Mouse (Mus musculus) cerebellum, adult 9-10 months (tissue): ENCODE data around the gene Wiz.

Experiments used
- DNase-seq: peaks from one replicate; pipeline ENCODE4 v3.0.0; 2022

The Wiz gene

DNA sequence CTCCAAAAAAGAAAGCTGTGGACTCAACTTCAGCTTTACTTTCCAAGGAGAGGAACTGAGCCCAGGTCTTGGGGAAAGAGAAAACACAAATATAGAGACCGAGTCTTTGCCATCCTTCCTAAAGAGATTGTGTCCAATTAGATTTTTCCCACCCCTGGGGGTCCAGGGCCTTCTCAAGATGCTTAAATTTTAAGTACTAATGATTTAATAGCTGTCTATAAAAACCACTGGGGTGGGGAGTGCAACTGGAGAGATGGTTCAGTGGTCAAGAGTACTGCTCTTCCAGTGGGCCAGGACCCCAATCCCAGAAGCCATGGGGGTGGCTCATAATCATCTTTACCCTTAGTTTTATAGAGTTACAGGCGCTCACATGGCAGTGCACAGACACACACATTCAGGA is 40.8 kb downstream of the Wiz start:
- no peak for DNase-seq

DNA sequence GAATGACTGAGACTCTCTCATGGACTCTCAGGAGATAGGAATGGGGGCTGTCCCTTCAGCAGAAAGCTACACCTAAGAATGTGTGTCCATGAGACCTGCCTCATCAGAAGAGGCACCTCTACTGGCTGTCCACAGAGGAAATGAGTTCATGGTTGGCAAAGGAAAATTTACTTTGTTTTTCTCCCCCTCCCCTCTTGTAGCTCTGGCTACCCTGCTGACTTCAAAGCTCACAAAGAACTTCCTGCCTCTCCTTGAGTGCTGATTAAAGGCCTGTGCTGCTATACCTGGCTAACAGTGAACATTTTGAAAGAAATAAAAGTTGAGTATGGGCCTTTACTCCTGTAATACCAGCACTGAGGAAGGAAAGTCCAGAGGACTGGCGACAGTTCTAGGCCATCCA is 48.1 kb downstream of the Wiz start:
- DNase-seq: no peak

DNA sequence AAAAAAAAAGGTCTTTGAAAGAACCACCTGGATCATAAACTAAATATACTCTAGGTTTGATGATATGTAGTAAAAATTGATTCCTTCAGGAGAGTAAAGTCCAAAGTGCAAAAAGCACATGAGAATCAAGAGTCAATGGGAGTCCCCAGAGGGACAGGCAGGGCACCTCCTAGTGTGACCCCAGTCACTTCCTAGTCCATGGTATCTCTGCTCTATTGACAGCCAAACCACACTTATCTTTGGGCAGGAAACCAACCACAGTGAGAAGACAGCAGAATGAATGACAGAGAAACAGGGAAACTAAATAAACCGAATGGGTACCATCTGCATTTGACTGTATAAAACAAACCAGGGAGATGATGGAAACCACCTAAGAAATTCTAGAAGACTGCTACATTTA is 49.1 kb downstream of the Wiz start:
- no peak for DNase-seq

DNA sequence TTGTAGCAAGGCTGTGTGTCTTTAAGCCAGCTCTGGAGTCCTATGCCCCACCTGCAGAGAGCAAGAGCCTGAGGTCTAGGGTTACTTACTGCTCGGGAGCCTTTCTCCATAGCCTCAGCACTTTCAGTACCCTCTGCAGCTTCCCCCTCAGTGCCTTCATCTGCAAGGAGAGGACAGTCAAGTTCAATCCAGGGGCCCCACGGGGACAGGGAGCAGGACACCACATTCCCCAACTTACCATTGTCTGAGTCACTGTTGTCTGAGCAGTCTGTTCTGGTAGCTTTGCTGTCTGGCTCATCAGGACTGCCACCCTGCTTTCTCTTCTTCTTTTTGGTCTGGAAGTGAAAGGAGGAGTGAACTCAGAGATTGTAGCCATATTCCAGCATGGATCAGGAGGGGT is 53.4 kb downstream of the Wiz start:
- DNase-seq: no peak

DNA sequence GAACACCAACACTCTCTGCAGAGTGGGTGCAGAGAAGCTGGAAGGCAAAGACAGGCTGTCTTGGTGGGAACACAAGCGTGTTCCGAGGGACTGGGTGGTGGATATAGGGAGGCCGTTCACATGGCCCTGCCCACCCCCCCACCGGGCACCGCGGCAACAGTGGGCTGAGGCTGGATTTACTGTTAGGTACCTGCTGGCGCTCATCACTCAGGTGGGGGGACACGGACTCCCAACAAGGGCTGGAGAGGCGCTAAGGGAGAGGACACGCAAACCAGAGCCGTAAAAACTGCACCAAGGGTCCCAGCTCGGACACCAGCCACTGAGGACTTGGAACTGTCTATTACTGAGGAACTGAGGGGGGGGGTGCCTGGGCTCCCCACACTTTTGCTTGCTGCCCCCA is 54.3 kb downstream of the Wiz start:
- no peak for DNase-seq

DNA sequence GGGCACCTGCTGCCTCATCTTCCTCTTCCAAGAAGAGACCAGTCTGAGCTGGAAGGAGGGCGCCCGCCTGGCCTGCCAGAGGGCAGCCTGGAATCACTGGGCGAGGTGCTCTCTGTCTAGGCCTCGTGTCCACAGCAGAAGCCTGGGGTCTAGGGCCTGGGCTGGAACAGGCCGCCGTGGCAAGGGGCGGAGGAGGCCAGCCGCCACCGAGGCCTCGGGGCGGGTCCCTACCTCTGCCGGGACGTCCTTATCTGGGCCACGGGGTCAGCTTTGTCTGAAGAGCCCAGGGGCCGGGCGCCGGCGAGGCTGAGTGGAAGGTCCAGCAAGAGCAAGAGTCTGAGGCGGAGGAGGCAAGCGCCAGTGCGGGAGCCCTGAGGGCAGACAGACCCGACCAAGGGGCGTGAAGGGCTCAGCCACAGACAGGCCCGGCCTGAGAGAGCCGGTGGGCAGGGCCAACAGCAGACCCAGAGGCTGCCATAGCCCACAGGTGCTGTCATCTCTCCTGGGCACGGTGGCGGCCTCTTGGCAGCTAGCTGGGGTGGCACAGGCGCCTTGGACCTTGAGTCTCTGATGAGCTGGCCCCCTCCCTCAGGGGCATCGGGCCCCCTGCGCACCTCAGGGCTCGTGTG is 55.5 kb downstream of the Wiz start:
- no peak for DNase-seq

DNA sequence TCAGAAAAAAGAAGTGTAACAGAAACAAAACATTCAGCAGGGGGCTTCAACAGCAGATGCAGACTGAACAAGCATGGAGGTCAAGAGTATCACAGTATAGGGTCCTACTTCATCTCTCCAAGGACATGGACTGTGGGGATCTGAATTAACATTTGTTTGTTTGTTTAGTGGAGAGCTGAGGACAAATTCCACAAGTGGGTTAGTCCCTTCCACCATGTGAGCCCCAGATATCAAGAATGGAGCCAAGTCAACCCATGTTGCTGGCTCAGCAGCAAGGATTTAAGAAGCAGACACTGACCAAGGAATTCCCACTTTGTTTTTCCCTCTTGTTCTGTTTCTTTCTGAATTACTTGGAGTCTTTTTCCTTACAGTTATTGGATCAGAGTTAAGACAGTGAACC is 61.7 kb downstream of the Wiz start:
- DNase-seq: no peak

DNA sequence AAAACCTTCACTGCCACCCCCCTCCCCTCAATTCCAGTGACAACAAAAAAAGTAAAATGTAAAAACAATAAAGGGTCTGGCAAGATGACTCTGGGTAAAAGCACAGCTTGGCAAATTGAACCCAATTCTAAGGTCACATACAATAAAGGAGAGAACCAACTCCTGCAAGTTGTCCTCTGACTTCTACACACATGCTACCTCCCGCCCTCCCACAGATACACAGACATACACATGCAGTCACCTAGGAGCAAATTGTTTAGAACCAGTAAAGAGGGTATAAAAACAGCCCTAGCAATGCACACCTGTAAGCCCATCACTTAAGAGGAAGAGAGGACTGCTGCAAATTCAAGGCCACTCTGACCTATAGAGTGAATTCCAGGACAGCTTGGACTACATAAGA is 66.4 kb downstream of the Wiz start:
- DNase-seq: peak; percentile 39

DNA sequence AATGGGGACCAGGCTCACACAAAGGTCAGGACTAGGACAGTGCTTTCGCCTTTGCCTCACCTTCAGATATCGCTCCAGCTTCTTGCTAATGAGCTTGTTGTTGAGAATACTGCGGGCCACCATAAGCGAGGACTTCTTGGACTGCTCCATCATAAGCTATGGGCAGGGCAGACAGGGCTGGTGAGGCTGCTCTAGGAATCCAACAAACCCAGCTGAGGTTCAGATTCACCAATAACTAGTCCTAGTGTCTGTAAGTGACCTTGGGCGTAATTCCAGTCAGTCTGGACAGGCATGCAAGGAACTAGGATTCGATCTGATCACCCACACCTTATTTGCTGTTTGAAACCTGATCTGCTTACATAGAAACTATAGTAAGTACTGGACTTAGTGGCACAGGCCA is 67.4 kb downstream of the Wiz start:
- DNase-seq: peak; percentile 54

DNA sequence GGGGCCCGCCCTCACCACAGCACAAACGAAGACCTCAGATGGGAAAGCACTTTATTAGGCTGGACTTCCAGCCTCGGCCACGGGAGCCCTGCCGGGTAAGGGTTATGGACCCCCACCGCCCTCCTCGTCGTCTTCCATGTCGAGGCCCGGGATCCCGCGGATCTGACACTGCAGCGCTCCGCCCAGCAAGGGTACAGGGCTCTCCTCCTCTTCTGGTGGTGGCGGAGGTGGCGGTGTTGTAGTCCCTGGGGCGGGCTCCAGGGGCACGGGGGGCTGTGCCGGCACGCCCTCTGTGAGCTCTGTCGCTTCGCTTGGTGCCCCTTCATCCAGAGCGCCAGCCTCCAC is 67.9 kb downstream of the Wiz start:
- no peak for DNase-seq

DNA sequence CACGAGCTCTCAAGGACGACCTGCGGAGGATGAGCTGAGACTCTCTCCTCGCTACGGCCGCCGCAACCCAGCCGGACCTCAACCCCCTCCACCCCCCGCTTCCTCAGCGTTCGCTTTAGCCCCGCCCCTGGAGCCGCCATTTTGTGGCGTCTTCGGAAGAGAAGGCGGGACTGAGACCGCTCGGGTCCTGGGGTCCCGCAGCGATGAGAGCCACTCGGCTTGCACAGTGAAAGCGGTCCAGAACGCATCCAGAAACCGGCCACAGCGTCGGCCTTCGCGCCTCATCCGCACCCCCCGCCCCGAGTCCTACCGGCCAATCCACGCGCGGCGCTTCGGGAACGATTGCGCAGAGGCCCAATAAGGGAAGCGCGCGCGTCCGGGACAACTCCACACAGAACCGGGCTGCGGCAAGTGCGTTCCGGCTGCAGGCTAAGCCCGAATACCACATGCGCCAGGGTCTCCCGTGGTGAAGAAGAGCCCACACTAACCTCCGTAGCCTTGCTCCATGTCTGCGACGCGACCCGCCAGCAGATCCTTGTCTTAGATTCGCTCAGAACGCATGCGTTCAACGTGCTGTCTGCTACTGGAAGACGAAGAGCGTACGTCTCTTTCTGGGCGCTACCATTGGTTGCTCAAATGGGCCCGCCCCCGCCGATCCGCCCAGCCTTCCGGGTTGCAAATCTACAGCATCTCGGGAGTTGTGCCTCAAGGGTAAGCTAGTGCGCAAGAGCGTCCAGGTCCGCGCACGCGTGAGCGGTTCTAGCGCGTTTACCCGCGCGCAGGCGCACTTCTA is 68.4 kb downstream of the Wiz start, which contains the start of gene Akap8:
TSS of gene Akap8 (minus strand) at position 642 of the 793 bp plus-strand sequence.
- peak; percentile 99 for DNase-seq

DNA sequence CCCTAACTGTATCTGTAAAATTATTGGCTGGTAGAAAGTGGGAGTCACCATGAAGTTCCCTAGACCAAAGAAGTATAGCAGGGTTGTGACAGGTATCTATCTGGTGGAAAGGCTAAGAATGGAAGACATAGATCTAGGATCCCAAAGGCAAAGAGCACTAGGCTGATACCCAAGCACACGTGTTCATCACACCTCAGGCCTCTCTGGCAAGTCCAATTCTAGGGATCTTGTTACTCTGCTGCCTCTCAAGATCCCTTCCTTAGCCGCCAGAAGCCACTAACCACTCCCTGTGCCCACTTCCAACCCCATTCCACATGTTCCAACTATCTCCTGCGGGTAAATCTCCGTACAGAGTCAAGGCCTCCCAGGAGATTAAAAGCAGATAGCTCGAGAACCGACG is 69.3 kb downstream of the Wiz start:
- DNase-seq: peak; percentile 29

DNA sequence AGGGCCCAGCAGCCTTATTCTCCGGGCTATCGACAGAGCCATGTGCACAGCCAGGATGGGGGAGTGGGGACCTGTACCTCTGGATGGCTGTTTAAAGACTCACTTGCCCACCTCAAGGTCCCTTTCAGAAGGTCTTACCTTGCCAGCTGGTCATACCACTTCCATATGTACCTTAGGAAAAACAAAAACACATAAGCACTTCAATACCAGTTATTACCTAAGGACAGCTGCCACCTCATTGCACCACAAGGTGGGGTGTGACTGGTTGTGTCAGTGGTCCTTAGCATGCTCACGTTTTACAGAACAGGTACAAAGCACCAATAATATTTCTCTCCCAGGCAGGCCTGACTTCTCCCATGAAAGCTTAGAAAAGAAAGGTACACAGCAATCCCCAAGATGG is 71.5 kb downstream of the Wiz start:
- DNase-seq: no peak

DNA sequence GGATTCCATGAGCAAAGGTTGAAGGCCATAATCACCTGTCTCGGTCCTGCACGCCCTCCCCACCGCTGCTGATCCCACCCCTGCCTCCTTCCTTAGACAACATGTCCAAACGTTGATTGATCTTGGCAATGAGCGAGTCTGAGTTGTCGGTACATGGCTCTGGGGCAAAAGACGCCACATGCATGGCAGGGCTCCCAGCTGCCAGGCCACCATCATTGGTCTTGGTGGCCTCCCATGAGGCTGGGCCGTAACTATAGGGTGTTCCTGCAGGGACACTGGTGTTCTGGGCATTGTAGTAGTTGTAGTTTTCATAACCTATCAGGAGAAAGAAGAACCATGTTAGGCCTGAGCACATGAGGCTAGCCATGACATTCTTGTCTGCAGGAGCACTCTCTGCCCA is 72.2 kb downstream of the Wiz start:
- no peak for DNase-seq

DNA sequence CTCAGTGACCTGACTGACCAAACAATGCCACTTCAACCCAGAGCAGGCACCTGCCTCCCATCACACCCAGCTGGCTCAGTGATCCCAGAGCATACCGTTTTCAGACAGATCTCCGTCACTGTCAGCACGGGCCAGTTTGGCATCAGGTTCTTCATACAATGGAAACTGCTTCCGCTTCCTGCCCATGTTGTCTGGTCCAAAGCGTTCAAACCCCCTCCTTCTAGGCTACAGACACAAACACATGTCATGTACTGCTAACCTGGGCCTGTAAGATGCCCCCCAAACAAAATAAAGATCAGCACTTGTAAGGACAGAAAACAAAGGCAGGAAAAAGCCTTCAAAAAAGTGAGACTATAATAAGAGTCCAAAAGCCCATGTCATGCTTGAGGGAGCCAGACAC is 73.7 kb downstream of the Wiz start:
- DNase-seq: no peak

DNA sequence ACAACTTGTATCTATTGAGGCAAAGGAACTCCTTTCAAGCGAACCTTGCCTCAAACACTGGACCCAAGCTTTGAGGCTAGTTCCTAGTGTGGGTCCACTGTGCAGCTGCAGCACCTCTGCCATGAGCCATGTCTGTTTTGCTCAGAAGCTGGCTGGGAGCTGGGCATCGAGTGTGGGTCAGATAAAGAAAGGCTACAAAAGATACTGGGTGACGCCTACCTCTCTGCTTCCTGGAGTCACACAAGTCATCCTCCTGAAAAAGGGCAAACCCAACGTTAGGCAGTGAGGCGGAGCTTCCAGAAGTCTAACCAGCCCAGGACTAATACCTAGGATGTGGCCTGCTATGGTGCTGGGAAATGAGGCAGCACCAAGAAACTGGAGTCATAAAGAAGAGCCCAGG is 75.3 kb downstream of the Wiz start:
- DNase-seq: no peak

DNA sequence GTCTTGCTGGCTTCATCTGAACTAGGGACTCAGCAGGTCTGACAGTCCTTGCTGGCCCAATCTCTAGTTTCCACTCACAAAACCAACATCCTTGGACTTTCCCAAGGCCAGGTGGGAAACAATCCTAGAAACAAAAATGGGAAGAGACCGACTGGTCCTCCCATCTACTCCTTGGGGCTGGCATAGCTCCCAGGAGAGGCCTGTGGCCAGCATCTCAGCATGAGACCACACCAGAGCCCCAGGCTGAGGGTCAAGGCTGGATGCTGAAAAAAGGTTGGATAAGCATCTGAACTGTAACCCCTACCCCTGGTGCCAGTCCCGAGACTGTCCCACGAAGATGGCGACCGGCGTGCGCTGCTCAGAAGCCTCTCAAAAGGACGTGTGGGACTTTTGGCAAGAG is 76.4 kb downstream of the Wiz start:
- DNase-seq: peak; percentile 51

DNA sequence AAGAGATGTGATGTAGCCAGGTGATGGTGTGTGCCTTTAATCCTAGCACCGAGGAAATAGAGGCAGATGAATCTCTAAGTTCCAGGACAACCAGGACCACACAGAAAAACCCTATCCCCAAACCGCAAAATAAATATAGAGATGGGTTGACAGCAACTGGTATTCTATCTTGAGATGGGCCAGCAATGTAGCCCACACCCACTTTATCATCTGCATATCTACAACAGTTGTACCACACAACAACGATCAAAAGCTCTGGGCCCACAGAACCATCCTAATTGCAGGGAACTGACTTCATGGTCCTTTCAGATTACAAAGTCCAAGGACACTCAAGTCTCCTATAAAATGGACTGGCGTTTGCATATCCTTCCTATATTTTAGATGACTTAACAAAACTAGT is 81.3 kb downstream of the Wiz start:
- DNase-seq: no peak
